Mouse (Mus musculus) small intestine, adult 10 weeks (tissue): ENCODE results near the gene 1700080O16Rik. TPM values are rescaled to one million over a fixed set of nuclear protein-coding genes. Genes with fewer than 3 reads are reported as not detected.

Source experiments
- polyA plus RNA-seq: library from polyadenylated mRNA; stranded (reverse); fragments of 350-450 nt; fragmentation: Illumina TruSeq; extraction: RNeasy Lipid Tissue Mini Kit (QIAGEN cat#74804); gene quantifications from one replicate; pipeline ENCODE4 v1.2.3, GENCODE M21; 2014; ENCODE audit warnings: low replicate concordance

Gene 1700080O16Rik
- not detected for polyA plus RNA-seq

DNA sequence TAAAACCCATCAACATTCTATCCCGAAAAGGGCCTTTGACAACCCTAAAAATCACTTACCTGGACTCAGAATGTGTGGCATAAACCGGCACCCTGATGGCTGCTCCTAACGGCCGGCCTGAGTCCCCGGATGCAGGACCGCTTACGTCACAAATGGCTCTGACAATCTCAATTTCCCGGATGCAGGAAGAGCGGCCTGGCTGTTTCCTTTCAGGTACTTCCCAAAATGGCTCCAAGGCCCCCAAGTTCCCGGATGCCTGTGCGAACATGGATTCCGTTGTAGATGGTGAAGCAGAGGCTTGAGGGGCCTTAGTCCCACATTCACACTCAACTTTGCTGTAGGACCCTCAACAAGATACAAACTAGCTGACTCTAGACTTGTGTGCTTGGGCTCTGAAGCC lies at the start of gene 1700080O16Rik:
Gene 1700080O16Rik, minus strand, starts transcription at position 101 of the 400 bp plus-strand sequence.

Other genes with a start within 250 kb of the 1700080O16Rik start
- gene Usp26, start 171.5 kb downstream of the 1700080O16Rik start, polyA plus RNA-seq, result not detected
- gene Gpc4, start 192.5 kb upstream of the 1700080O16Rik start, polyA plus RNA-seq, result 18.0 TPM